Mouse (Mus musculus): ENCODE data around the gene Il17rb. TPM values are rescaled to one million over a fixed set of nuclear protein-coding genes. Genes with fewer than 3 reads are reported as not detected.

Il17rb gene
- polyA plus RNA-seq, 1 experiment from 2014 or later = 1.2 TPM

DNA sequence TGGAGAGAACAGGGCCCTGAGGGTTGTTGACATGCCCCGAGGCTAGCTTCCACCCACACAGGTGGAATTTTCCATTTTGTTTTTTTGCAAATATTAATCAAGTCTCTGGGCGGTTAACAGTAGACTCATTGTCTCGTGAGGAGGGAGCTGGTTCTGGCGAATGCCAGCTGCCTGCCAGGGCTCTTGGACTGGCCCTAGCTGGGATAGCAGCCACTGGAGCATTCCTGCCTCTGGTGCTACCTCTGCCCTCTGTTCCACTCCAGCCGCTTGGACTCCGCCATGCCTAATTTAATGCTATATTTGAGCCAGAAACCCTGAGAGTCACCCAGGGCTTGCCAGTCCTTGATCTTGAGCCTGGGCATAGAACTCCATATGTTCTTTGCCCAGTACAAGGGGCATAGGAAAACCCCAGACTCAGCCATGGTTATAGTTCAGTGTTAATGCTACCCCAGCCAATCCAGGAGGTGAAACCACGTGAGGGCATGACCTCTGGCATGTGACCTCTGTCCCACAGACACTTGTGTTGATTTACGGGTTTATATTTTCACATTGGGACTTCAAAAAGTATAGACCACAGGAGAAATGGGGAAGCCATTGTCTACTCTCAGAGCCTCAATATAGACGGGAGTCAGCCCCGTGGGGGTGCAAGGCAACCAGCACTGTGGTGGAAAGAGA lies 3.3 kb upstream of the Il17rb start:
- no peak for ATAC-seq (ENCODE audit: low read depth)
- WGBS = 79% methylated on average over 10 of the region's 10 CpGs
- H3K36me3 ChIP-seq = no peaks in the 10 kb centered on the region

DNA sequence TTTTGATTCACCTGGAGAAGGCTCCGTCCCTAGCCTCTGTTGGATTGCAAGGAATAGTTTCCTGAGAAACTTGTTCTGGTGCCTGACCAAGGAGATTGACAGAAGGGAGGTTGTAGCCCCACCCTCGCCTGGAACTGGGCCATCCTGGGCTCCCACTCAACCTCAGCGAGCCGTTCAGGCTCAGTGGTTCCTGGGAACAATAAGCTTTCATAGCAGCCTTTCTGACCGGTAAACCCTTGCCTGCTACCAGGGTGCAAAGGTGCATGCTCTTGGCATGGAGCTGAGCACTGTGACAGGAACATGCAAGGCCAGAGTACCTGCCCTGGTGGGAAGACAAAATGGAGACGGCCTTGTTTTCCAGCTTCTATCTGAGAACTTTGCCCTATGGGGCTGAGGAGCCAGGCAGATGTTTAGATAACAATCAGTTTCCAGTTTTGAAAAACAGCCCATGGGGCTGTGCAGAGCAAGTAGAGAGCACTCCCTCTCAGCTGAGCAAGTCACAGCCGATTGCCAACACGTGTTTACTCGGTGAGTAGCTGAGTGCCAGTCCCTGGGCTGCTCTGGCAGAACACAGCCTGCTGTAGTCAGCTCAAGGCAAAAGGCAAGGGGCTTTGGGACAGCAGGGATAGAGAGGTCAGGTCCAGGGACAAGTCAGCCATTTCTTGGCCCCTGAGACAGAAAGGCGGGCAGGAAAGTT lies 1.3 kb upstream of the Il17rb start:
- Histone ChIP-seq H3K27me3 (peaks cover 35% of the 10 kb centered on the region), H3K36me3 (no peaks in the 10 kb centered on the region), H3K9ac (no peak overlapping the region), H3K9me3 (no peaks in the 10 kb centered on the region), H3K4me3 (no peak overlapping the region), H3K27ac (replicated peaks) (no peak overlapping the region), H3K4me1 (replicated peaks) (peaks cover 10% of the 10 kb centered on the region), H3K4me2 (no peak overlapping the region)
- WGBS = 84% methylated on average over 10 of the region's 10 CpGs
- ATAC-seq (ENCODE audit: low read depth) = no peak

More for the DNA sequence above, 3.3 kb upstream of the Il17rb start:
- no peak overlapping the region for H3K9ac ChIP-seq
- peaks cover 35% of the 10 kb centered on the region for H3K27me3 ChIP-seq
- no peaks in the 10 kb centered on the region for H3K9me3 ChIP-seq
- peaks cover 10% of the 10 kb centered on the region for H3K4me1 ChIP-seq (replicated peaks)
- H3K4me3 ChIP-seq = no peak overlapping the region
- no peak overlapping the region for H3K27ac ChIP-seq (replicated peaks)
- H3K4me2 ChIP-seq = no peak overlapping the region

DNA sequence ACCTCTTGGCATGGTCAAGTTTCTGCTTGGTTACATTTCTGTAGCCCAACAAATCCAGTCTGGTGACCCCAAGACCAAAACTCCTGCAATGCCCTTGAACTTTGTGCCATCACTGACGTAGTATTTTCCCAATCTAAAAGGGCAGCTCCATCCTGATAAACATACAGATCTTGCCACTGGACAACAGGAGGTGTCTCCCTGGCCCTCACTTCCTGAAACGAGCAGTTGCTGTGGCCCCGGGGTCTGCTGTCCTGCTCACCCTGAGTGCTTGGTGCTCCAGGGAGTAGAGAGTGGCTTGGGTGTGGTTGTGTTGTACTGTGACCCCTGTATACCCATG lies 9.3 kb downstream of the Il17rb start:
- H3K4me1 ChIP-seq (replicated peaks) = no peaks in the 10 kb centered on the region
- no peak overlapping the region for H3K4me2 ChIP-seq
- no peak for ATAC-seq (ENCODE audit: low read depth)
- no peak overlapping the region for H3K9ac ChIP-seq
- no peaks in the 10 kb centered on the region for H3K27me3 ChIP-seq
- H3K4me3 ChIP-seq = no peak overlapping the region
- H3K27ac ChIP-seq (replicated peaks) = no peak overlapping the region
- 93% methylated on average over 3 of the region's 3 CpGs for WGBS
- H3K36me3 ChIP-seq = peaks cover 36% of the 10 kb centered on the region
- H3K9me3 ChIP-seq = no peaks in the 10 kb centered on the region

DNA sequence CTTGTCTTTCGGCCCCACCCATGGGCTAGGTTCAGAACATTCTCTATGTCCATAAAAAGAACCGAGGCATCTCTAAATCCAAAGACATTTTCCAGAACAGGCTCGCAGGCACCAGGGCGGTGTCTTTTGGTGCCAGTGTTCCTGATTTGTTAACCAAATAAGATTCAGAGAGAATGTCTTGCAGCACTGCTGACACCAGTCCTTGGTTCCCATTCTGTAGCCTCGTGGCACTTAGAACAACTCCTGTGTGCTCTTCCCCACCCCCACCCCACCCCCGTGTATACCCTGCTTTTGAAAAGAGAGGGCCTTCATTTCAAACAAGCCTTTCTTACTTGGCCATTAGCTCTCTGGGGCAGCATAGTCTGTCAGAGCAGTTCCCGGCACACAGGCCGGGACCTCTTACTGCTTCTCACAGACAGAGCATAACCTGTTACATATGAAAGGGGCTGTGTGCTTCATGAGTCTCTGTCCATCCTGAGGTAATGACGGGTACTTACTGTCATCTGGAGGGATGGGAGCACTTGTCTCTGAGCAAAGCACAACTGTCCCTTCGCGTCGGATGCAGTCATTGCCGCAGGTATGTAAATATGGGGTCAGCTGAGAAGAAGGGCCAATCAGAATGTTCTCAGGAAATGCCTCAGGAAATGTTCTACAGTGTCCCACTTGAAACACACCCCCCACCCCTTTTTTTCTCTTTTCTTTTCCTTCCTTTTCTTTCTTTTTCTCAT lies 9.8 kb downstream of the Il17rb start:
- Histone ChIP-seq H3K9me3 (no peaks in the 10 kb centered on the region), H3K4me1 (replicated peaks) (no peaks in the 10 kb centered on the region), H3K9ac (no peak overlapping the region), H3K27me3 (no peaks in the 10 kb centered on the region), H3K36me3 (peaks cover 41% of the 10 kb centered on the region), H3K27ac (replicated peaks) (no peak overlapping the region), H3K4me2 (no peak overlapping the region), H3K4me3 (no peak overlapping the region)
- no peak for ATAC-seq (ENCODE audit: low read depth)
- 73% methylated on average over 13 of the region's 13 CpGs for whole genome bisulfite sequencing

DNA sequence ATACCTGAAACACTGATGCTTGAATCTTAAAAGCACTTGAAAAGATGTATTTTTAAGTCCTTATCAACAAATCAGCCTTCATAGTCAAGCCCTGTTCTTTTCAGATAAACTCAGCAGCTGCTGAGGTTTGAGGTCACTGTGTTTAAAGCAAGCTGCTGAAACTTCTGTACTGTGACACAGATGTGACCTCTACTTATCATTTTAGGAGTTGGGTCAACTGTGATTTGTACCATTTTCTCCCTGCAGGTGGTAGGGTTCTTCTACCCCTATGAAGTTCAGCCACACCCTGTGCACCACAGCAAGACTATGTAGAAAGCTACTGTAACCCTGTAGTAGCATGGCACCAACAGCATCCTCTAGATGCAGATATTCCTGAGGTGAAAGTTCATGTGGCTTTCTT lies 11.4 kb downstream of the Il17rb start:
- Histone ChIP-seq H3K36me3 (peaks cover 57% of the 10 kb centered on the region), H3K4me3 (no peak overlapping the region), H3K4me2 (no peak overlapping the region), H3K9ac (no peak overlapping the region), H3K27ac (replicated peaks) (no peak overlapping the region), H3K9me3 (no peaks in the 10 kb centered on the region), H3K4me1 (replicated peaks) (no peaks in the 10 kb centered on the region), H3K27me3 (no peaks in the 10 kb centered on the region)
- ATAC-seq (ENCODE audit: low read depth) = no peak

DNA sequence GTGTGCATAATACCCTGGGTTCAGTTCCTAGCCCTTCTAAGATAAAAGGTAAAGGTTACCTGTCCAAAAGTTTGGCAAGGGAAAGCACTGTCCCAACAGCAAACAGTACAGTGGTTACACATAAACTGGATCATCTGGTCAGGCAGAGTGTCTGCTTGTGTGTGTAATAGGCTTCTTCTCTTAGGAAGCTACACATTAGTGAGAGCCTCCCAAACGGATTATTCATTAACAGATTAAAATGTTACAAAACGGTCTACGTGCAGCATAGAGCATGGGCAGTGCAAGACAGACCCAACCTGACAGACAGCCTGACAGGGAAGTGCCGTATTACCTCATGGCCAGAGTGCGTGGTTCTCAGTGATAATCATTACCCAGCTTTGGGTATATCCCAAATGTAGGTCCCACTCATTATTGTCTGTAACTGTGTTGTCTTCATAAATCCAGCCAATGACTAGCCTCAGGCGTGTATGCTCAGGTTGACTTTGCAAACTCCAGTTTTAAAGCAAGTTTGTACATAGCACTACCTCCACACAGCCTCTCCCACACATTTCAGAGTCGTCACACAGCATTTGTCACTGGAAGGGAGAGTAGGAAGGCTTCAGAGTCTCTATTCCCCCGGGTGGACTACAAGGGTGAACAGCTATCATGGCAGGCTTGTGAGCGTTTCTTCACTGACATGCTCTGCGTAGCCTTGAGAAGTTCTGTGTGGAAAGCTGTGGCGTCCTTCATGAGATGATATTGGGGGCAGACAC lies 12.5 kb downstream of the Il17rb start:
- H3K27ac ChIP-seq (replicated peaks) = no peak overlapping the region
- no peak overlapping the region for H3K9ac ChIP-seq
- H3K36me3 ChIP-seq = peaks cover 68% of the 10 kb centered on the region
- no peaks in the 10 kb centered on the region for H3K9me3 ChIP-seq
- WGBS = 96% methylated on average over 11 of the region's 11 CpGs
- H3K4me3 ChIP-seq = no peak overlapping the region
- H3K27me3 ChIP-seq = no peaks in the 10 kb centered on the region
- H3K4me1 ChIP-seq (replicated peaks) = no peaks in the 10 kb centered on the region
- ATAC-seq (ENCODE audit: low read depth) = no peak
- no peak overlapping the region for H3K4me2 ChIP-seq

DNA sequence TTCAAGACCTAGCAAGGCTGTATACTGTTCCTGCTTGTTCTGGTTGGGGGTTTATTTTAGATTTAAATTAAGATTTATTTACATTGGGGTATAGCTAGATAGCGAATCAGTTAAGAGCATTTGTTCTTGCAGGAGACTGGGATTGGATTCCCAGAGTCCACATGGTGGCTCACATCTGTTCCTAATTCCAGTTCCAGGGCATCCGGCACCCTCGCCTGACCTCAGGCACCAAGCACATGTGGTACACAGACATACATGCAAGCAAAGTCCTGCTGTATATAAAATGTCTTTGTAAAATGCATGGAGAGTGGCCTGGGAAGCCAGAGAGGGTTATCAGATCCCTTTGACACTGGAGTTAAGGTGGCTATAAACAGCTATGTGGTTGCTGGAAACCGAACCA lies 13.7 kb downstream of the Il17rb start:
- Histone ChIP-seq H3K36me3 (peaks cover 80% of the 10 kb centered on the region), H3K9ac (no peak overlapping the region), H3K4me1 (replicated peaks) (no peaks in the 10 kb centered on the region), H3K4me2 (no peak overlapping the region), H3K27me3 (no peaks in the 10 kb centered on the region), H3K27ac (replicated peaks) (no peak overlapping the region), H3K9me3 (no peaks in the 10 kb centered on the region), H3K4me3 (no peak overlapping the region)
- ATAC-seq (ENCODE audit: low read depth) = no peak
- WGBS = 87% methylated on average over 4 of the region's 4 CpGs

DNA sequence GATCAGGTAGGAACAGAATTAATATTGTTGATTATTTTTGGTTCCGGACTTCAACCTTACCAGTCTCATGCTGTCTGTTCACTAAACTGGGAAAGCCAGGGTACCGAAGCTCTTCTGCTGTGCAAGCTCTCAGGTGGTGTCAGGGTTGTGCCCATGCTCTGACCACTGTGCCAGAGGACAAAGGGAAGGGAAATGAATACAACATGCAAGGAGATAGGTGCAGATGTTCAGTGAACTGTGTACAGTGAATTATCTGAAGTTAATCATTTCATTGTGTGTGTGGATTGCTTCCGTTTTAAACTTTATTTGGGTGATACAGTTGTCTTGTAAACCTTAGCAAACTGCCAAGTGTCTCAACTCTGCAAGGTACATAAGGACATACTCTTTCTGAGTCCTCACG lies 20.4 kb downstream of the Il17rb start:
- Histone ChIP-seq H3K27me3 (no peaks in the 10 kb centered on the region), H3K36me3 (peaks cover 100% of the 10 kb centered on the region), H3K9me3 (no peaks in the 10 kb centered on the region), H3K27ac (replicated peaks) (no peak overlapping the region), H3K4me2 (no peak overlapping the region), H3K4me3 (no peak overlapping the region), H3K9ac (no peak overlapping the region), H3K4me1 (replicated peaks) (no peaks in the 10 kb centered on the region)
- ATAC-seq (ENCODE audit: low read depth) = no peak
- 92% methylated on average over 4 of the region's 4 CpGs for WGBS

DNA sequence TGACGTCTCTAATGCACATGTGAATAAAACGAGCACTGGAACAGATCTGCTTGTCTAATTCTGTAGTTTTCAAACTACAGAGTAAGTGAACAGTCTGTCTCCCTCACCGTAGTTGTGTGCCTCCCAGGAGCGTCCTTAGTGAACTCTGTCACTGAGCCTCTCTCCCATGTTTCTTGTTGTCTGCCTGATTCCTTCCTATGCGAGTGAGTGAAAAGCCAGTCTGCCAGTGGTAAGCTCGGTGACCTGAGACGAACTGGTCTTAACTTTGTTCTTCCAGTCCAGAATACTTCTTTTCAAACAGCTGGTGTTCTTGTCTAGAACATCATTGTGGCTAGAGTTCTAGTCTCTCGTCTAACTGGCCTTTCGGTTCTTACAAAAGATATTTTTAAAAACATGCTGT lies 21.0 kb downstream of the Il17rb start:
- no peaks in the 10 kb centered on the region for H3K9me3 ChIP-seq
- H3K27ac ChIP-seq (replicated peaks) = no peak overlapping the region
- 94% methylated on average over 9 of the region's 9 CpGs for WGBS
- H3K4me1 ChIP-seq (replicated peaks) = no peaks in the 10 kb centered on the region
- no peaks in the 10 kb centered on the region for H3K27me3 ChIP-seq
- no peak overlapping the region for H3K9ac ChIP-seq
- H3K4me2 ChIP-seq = no peak overlapping the region
- H3K36me3 ChIP-seq = peaks cover 100% of the 10 kb centered on the region
- no peak for ATAC-seq (ENCODE audit: low read depth)
- H3K4me3 ChIP-seq = no peak overlapping the region

DNA sequence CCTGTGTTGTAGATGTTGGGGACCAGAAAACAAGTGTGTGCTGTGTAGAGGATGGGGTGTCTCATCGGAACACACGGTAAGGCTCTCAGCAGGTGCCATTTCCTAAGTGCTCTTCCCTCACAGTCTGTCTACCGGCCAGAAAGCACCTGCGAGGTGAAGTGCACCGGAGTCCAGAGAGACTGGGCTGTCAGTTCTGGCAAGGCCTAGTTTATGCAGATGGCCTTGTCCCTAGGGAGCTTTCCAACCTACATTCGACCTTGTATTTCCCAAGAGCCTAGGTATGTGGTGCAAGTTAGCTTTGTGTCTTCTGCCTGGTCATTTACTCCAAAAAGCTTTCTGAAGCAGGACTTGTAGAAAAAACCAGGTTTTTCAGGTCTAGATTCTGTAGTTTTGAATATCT lies 21.4 kb downstream of the Il17rb start:
- H3K36me3 ChIP-seq = peaks cover 100% of the 10 kb centered on the region
- no peak overlapping the region for H3K4me3 ChIP-seq
- H3K4me2 ChIP-seq = no peak overlapping the region
- H3K27ac ChIP-seq (replicated peaks) = no peak overlapping the region
- WGBS = 92% methylated on average over 6 of the region's 6 CpGs
- H3K27me3 ChIP-seq = no peaks in the 10 kb centered on the region
- no peaks in the 10 kb centered on the region for H3K9me3 ChIP-seq
- no peaks in the 10 kb centered on the region for H3K4me1 ChIP-seq (replicated peaks)
- ATAC-seq (ENCODE audit: low read depth) = no peak
- H3K9ac ChIP-seq = no peak overlapping the region

DNA sequence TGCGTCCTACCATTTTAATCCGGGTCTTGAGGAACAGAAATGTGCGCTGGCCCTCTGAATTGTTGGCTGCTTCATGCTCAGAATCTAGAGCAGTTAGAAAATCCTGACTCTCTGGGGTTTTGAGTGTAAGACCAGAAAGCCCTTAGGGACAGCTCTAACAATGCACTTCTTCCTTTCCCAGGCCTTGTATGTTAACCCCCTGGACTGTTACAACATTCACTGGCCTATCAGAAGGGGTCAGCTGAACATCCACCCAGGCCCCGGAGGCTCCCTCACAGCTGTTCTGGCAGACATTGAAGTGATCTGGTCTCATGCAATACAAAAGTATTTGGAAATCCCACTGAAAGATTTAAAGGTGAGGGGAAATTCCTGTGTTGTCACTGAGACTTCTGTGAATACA lies 22.6 kb downstream of the Il17rb start:
- Histone ChIP-seq H3K36me3 (peaks cover 100% of the 10 kb centered on the region), H3K4me1 (replicated peaks) (no peaks in the 10 kb centered on the region), H3K9ac (no peak overlapping the region), H3K27me3 (no peaks in the 10 kb centered on the region), H3K4me3 (no peak overlapping the region), H3K27ac (replicated peaks) (no peak overlapping the region), H3K4me2 (no peak overlapping the region), H3K9me3 (no peaks in the 10 kb centered on the region)
- no peak for ATAC-seq (ENCODE audit: low read depth)
- 93% methylated on average over 4 of the region's 4 CpGs for WGBS
